Mouse (Mus musculus): ENCODE data around the gene Itk.

DNA sequence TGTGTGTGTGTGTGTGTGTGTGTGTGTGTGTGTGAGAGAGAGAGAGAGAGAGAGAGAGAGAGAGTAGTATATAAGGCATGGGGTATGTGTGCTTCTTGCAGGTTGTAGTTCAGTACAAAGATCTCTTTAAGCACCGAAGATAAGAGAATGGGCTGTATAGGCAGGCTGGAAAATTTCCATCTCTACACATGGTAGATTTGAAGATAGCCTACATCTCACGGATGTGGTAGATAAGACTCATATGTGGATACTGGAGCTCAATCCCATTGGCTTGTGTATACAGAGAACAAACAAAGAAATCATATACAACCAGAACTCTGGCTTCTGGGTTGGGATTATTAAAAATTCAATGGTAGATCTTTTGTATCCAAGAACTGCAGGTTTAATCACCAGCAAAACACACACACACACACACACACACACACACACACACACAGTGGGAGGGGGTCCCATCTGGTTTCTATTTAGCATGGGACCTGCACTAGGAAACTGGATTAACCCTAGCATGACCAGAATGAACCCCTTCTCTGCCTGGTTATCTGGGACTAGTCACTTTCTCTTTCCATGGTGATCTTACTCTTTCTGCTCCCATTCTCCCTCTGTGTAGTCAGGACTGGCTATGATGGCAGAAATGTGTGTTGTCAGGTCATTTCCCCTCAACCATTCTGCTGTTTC lies 28.2 kb downstream of the Itk start:
- no peak for TF ChIP-seq CTCF (IDR thresholded peaks at IDR 0.05; ENCODE audit: extremely low read depth, insufficient read length, insufficient replicate concordance, low read depth, low read length)
- no peak for TF ChIP-seq POLR2A (IDR thresholded peaks at IDR 0.05; ENCODE audit: low read depth, low read length)
